Mouse (Mus musculus): ENCODE data around the gene Gprc5b. TPM values are rescaled to one million over a fixed set of nuclear protein-coding genes. Genes with fewer than 3 reads are reported as not detected.

The Gprc5b gene
- polyA plus RNA-seq, 1 experiment from 2014 or later: 7.9 TPM

GRCm38 (mm10) chr7:118937469-118938387, 57.3 kb downstream of the Gprc5b start:
- Histone ChIP-seq H3K4me3 (no peak overlapping the region), H3K36me3 (no peaks in the 10 kb centered on the region), H3K27ac (no peak overlapping the region), H3K9me3 (no peaks in the 10 kb centered on the region), H3K27me3 (no peaks in the 10 kb centered on the region; the same call in 1 of the 2 replicates), H3K4me2 (no peak overlapping the region), H3K4me1 (replicated peaks) (peaks cover 5% of the 10 kb centered on the region), H3K9ac (no peak overlapping the region)
- WGBS: 82% methylated on average over 11 of the region's 11 CpGs
- no peak for ATAC-seq (ENCODE audit: low FRiP score)

GRCm38 (mm10) chr7:118936844-118937243, 58.2 kb downstream of the Gprc5b start:
- Histone ChIP-seq H3K4me2 (no peak overlapping the region), H3K27me3 (no peaks in the 10 kb centered on the region; the same call in 1 of the 2 replicates), H3K4me1 (replicated peaks) (peaks cover 5% of the 10 kb centered on the region), H3K4me3 (no peak overlapping the region), H3K27ac (no peak overlapping the region), H3K36me3 (no peaks in the 10 kb centered on the region), H3K9ac (no peak overlapping the region), H3K9me3 (no peaks in the 10 kb centered on the region)
- 12% methylated on average over 4 of the region's 4 CpGs for WGBS
- ATAC-seq (ENCODE audit: low FRiP score): no peak

GRCm38 (mm10) chr7:118935306-118935705, 59.7 kb downstream of the Gprc5b start:
- Histone ChIP-seq H3K36me3 (no peaks in the 10 kb centered on the region), H3K9ac (no peak overlapping the region), H3K4me1 (replicated peaks) (peaks cover 5% of the 10 kb centered on the region), H3K27me3 (no peaks in the 10 kb centered on the region; the same call in 1 of the 2 replicates), H3K9me3 (no peaks in the 10 kb centered on the region), H3K4me2 (no peak overlapping the region), H3K27ac (no peak overlapping the region), H3K4me3 (no peak overlapping the region)
- no peak for ATAC-seq (ENCODE audit: low FRiP score)
- 83% methylated on average over 2 of the region's 2 CpGs for WGBS

- Histone ChIP-seq H3K27ac (no peak overlapping the region), H3K36me3 (no peaks in the 10 kb centered on the region), H3K27me3 (no peaks in the 10 kb centered on the region), H3K9ac (no peak overlapping the region), H3K4me3 (no peak overlapping the region), H3K4me2 (no peak overlapping the region), H3K4me1 (replicated peaks) (peaks cover 10% of the 10 kb centered on the region), H3K9me3 (no peaks in the 10 kb centered on the region)
- 79% methylated on average over 17 of the region's 17 CpGs for WGBS
- ATAC-seq (ENCODE audit: low FRiP score): no peak
Observed at GRCm38 (mm10) chr7:118931502-118932395, 63.3 kb downstream of the Gprc5b start.

GRCm38 (mm10) chr7:118929601-118930311, 65.3 kb downstream of the Gprc5b start:
- Histone ChIP-seq H3K9ac (no peak overlapping the region), H3K9me3 (no peaks in the 10 kb centered on the region), H3K4me2 (no peak overlapping the region), H3K36me3 (no peaks in the 10 kb centered on the region), H3K4me1 (replicated peaks) (peaks cover 8% of the 10 kb centered on the region), H3K27me3 (no peaks in the 10 kb centered on the region), H3K27ac (no peak overlapping the region), H3K4me3 (no peak overlapping the region)
- no peak for ATAC-seq (ENCODE audit: low FRiP score)
- WGBS: 53% methylated on average over 16 of the region's 16 CpGs

GRCm38 (mm10) chr7:118928916-118929315, 66.1 kb downstream of the Gprc5b start:
- no peak overlapping the region for H3K9ac ChIP-seq
- ATAC-seq (ENCODE audit: low FRiP score): no peak
- no peaks in the 10 kb centered on the region for H3K9me3 ChIP-seq
- peaks cover 8% of the 10 kb centered on the region for H3K4me1 ChIP-seq (replicated peaks)
- H3K27me3 ChIP-seq: no peaks in the 10 kb centered on the region
- no peak overlapping the region for H3K4me3 ChIP-seq
- no peaks in the 10 kb centered on the region for H3K36me3 ChIP-seq
- no peak overlapping the region for H3K4me2 ChIP-seq
- WGBS: 68% methylated on average over 8 of the region's 8 CpGs
- H3K27ac ChIP-seq: no peak overlapping the region

GRCm38 (mm10) chr7:118928316-118928715, 66.7 kb downstream of the Gprc5b start:
- H3K27me3 ChIP-seq: no peaks in the 10 kb centered on the region
- no peak overlapping the region for H3K4me2 ChIP-seq
- WGBS: 87% methylated on average over 3 of the region's 3 CpGs
- H3K4me1 ChIP-seq (replicated peaks): peaks cover 8% of the 10 kb centered on the region
- no peak overlapping the region for H3K9ac ChIP-seq
- H3K9me3 ChIP-seq: no peaks in the 10 kb centered on the region
- ATAC-seq (ENCODE audit: low FRiP score): no peak
- H3K36me3 ChIP-seq: no peaks in the 10 kb centered on the region
- no peak overlapping the region for H3K27ac ChIP-seq
- H3K4me3 ChIP-seq: no peak overlapping the region

GRCm38 (mm10) chr7:118927279-118927678, 67.7 kb downstream of the Gprc5b start:
- H3K27ac ChIP-seq: no peak overlapping the region
- H3K9ac ChIP-seq: no peak overlapping the region
- H3K27me3 ChIP-seq: no peaks in the 10 kb centered on the region
- no peak overlapping the region for H3K4me2 ChIP-seq
- no peak overlapping the region for H3K4me3 ChIP-seq
- no peaks in the 10 kb centered on the region for H3K36me3 ChIP-seq
- 91% methylated on average over 2 of the region's 2 CpGs for WGBS
- ATAC-seq (ENCODE audit: low FRiP score): no peak
- peaks cover 8% of the 10 kb centered on the region for H3K4me1 ChIP-seq (replicated peaks)
- H3K9me3 ChIP-seq: no peaks in the 10 kb centered on the region

GRCm38 (mm10) chr7:118926516-118927260, 68.3 kb downstream of the Gprc5b start:
- no peak overlapping the region for H3K27ac ChIP-seq
- H3K9me3 ChIP-seq: no peaks in the 10 kb centered on the region
- H3K4me2 ChIP-seq: no peak overlapping the region
- ATAC-seq (ENCODE audit: low FRiP score): no peak
- peaks cover 8% of the 10 kb centered on the region for H3K4me1 ChIP-seq (replicated peaks)
- H3K4me3 ChIP-seq: no peak overlapping the region
- no peaks in the 10 kb centered on the region for H3K27me3 ChIP-seq
- WGBS: 86% methylated on average over 6 of the region's 6 CpGs
- H3K36me3 ChIP-seq: no peaks in the 10 kb centered on the region
- H3K9ac ChIP-seq: no peak overlapping the region

GRCm38 (mm10) chr7:118925547-118925946, 69.5 kb downstream of the Gprc5b start:
- Histone ChIP-seq H3K4me1 (replicated peaks) (peaks cover 8% of the 10 kb centered on the region), H3K4me3 (no peak overlapping the region), H3K9ac (no peak overlapping the region), H3K4me2 (no peak overlapping the region), H3K9me3 (no peaks in the 10 kb centered on the region), H3K27me3 (no peaks in the 10 kb centered on the region), H3K27ac (no peak overlapping the region), H3K36me3 (no peaks in the 10 kb centered on the region)
- 94% methylated on average over 3 of the region's 3 CpGs for WGBS
- ATAC-seq (ENCODE audit: low FRiP score): no peak

GRCm38 (mm10) chr7:118922441-118923202, 72.4 kb downstream of the Gprc5b start:
- Histone ChIP-seq H3K4me2 (no peak overlapping the region), H3K4me1 (replicated peaks) (peaks cover 17% of the 10 kb centered on the region), H3K36me3 (no peaks in the 10 kb centered on the region), H3K9ac (no peak overlapping the region), H3K27ac (0 out of 2 replicates have a peak overlapping the region, but pooled peaks have one; percentile 41), H3K4me3 (no peak overlapping the region), H3K9me3 (no peaks in the 10 kb centered on the region), H3K27me3 (no peaks in the 10 kb centered on the region)
- ATAC-seq (ENCODE audit: low FRiP score): no peak
- 78% methylated on average over 4 of the region's 4 CpGs for WGBS

All from hindbrain, embryonic 13.5 days (tissue).